Comparison of ENCODE assay signal across 9 mouse cellular contexts in the genomic region with DNA sequence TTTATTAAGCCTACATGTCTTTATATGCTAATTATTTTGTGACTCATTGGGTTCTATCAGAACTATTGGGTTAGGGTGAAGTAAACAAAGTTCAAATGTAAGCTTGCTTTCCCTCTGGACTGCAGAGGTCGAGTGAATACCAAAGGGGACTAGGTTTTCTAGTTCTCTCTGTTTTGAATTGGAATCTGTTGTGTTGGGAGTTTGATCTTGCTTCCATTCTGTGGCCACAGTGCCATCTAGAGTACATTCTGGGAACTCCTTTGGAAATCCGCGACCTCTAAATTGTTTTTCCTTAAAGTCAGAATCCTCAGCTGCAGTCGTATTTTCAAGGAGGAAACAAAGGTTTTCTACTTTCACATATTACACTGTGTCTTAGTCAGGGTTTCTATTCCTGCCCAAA. TPM values are rescaled to one million over a fixed set of nuclear protein-coding genes. Genes with fewer than 3 reads are reported as not detected.
A peak's percentile ranks its signal among the peaks of the same experiment; 100 is the strongest.
DNase-seq lines count a peak whose midpoint lies in the region; ATAC-seq and TF ChIP-seq lines count a peak whose summit lies in the region.
"Had no signal": no experiment of that assay in that cellular context is flagged by ENCODE, and none has a peak within 500 bp of the region (broad histone marks: within the 10 kb centered on the region; RNA-seq: fewer than 3 reads in every experiment).

No protein-coding gene starts in this region.

- H3K36me3 ChIP-seq in forebrain, embryonic 14.5 days (ENCODE audit: control insufficient read depth, insufficient read depth, low read length), result no peaks in the 10 kb centered on the region

- DNase-seq in CD4-positive, CD25-positive, alpha-beta regulatory T cell, adult 2 months (ENCODE audit: low read depth, low spot score), result peak; percentile 11
- peak in 1 of 2 experiments; percentile 65 for DNase-seq in layer of hippocampus, adult 2 months (ENCODE audit: low spot score in 2 of 2)
- no peak for DNase-seq in layer of hippocampus, adult 9-10 months (ENCODE audit: low spot score)
- peak; percentile 86 for DNase-seq in brain, embryonic 14.5 days (ENCODE audit: low read depth)
- peak; percentile 82 for DNase-seq in forebrain, embryonic 14.5 days (ENCODE audit: low spot score)
- peak; percentile 7 for DNase-seq in lung, postnatal 25 days (ENCODE audit: low spot score)
- no peak for DNase-seq in T-cell, adult 2 months (ENCODE audit: low spot score)

- peak; percentile 91 for TF ChIP-seq CTCF in layer of hippocampus, adult 2 months (conservative IDR thresholded peaks at IDR 0.05)
- peak; percentile 75; the same call in 1 of the 2 replicates for TF ChIP-seq CTCF in brain, embryonic 14.5 days (IDR thresholded peaks at IDR 0.05; ENCODE audit: borderline replicate concordance, extremely low read depth, insufficient read depth, insufficient read length)

- H3K4me3 ChIP-seq in layer of hippocampus, adult 2 months, result no peak overlapping the region
- H3K4me3 ChIP-seq in forebrain, embryonic 14.5 days (ENCODE audit: low read depth, low read length), result no peak overlapping the region

- no peaks in the 10 kb centered on the region for H3K9me3 ChIP-seq in forebrain, embryonic 14.5 days (replicated peaks; ENCODE audit: control insufficient read depth, low read length)

- 5% methylated on average over 4 of the region's 4 CpGs for WGBS in forebrain, embryonic 14.5 days

- no peak overlapping the region for H3K4me2 ChIP-seq in forebrain, embryonic 14.5 days (ENCODE audit: low read length)

- ATAC-seq in CD4-positive, CD25-positive, alpha-beta regulatory T cell, adult 4 months, result no peak
- ATAC-seq in forebrain, embryonic 14.5 days, result peak; percentile 58

- H3K27ac ChIP-seq in layer of hippocampus, adult 2 months, result peak overlapping the region; percentile 43; the same call in 1 of the 2 replicates
- no peak overlapping the region for H3K27ac ChIP-seq in forebrain, embryonic 14.5 days (ENCODE audit: low read depth, low read length)

- TF ChIP-seq POLR2A in brain, embryonic 14.5 days (IDR thresholded peaks at IDR 0.05; ENCODE audit: borderline replicate concordance, extremely low read depth, insufficient read depth, insufficient read length, poor library complexity, severe bottlenecking), result no peak

- H3K9ac ChIP-seq in forebrain, embryonic 14.5 days (ENCODE audit: low read length), result no peak overlapping the region

- no peaks in the 10 kb centered on the region for H3K4me1 ChIP-seq in forebrain, embryonic 14.5 days (ENCODE audit: control insufficient read depth, insufficient read depth, low read length)

- no peaks in the 10 kb centered on the region for H3K27me3 ChIP-seq in forebrain, embryonic 14.5 days (replicated peaks; ENCODE audit: control insufficient read depth, insufficient read depth, low read length)

RNA-seq across cellular contexts. Expression of gene Gm11042, which starts 22.6 kb away (rescaled TPM):
- not detected for polyA plus RNA-seq in CD4-positive, CD25-positive, alpha-beta regulatory T cell, adult 4 months (2017; shearing (Covaris generic))
- total RNA-seq in layer of hippocampus, adult 2 months (2021), result not detected
- polyA plus RNA-seq in brain, embryonic 14.5 days (2012; rRNA removed), result not detected in 2 replicates
- not detected in 2 replicates for polyA plus RNA-seq in forebrain, embryonic 14.5 days (2014; fragmentation: Nextera tagmentation; extraction: Ambion mirVana)
- polyA plus RNA-seq: stomach, embryonic 16.5 days had no signal

Comparison
In these comparisons a context has a peak if more than half of its experiments do, and no peak if none do; other contexts are left out.
1. DNase-seq: peak in CD4-positive, CD25-positive, alpha-beta regulatory T cell, adult 2 months (single experiment), brain, embryonic 14.5 days (single experiment), forebrain, embryonic 14.5 days (single experiment) and lung, postnatal 25 days (single experiment); none in layer of hippocampus, adult 9-10 months (single experiment) and T-cell, adult 2 months (single experiment).